Mouse (Mus musculus): Measurements from ENCODE around the gene Rab6b. TPM values are rescaled to one million over a fixed set of nuclear protein-coding genes. Genes with fewer than 3 reads are reported as not detected.

Rab6b gene
- total and polyA plus RNA-seq, 2 experiments from 2014 or later = 133 to 145 TPM

DNA sequence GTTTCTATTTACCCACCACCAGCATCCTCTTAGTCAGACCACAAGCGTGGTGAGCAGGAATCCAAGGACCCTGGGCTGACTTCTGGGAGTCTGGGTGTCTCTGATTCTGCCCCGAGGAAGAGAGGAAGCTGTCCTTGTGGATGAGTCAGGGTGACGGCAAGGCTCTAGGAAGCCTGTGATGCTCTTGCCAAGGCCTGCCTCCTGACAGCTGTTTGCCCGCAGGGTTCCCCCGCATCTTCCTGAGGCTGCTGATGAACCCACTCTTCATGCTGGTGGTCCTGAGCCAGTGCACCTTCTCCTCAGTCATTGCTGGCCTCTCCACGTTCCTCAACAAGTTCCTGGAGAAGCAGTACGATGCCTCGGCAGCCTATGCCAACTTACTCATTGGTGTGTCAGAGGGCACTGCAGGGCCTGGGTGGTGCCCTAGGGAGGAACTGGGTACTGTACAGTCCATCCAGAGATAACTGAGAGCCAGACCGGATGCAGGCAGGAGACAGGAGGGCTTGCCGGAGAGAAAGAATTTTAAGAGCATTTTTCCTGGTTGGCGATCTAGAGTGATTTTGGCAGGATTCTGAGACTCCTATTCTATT, 38.6 kb upstream of the Rab6b start:
- no peak for TF ChIP-seq CTCF (IDR thresholded peaks at IDR 0.05; ENCODE audit: low read depth)
- 84% methylated on average over 11 of the region's 11 CpGs for WGBS
- Histone ChIP-seq H3K4me1 (ENCODE audit: insufficient read depth) (no peaks in the 10 kb centered on the region), H3K9me3 (ENCODE audit: low read length) (no peaks in the 10 kb centered on the region), H3K4me3 (ENCODE audit: low read depth, low read length) (no peak overlapping the region), H3K9ac (no peak overlapping the region), H3K36me3 (ENCODE audit: insufficient read depth) (no peaks in the 10 kb centered on the region), H3K27me3 (ENCODE audit: insufficient read depth, low read length) (no peaks in the 10 kb centered on the region), H3K4me2 (ENCODE audit: low read depth) (no peak overlapping the region), H3K27ac (ENCODE audit: low read depth, low read length) (no peak overlapping the region)
- DNase-seq (no peak), ATAC-seq (no peak)

DNA sequence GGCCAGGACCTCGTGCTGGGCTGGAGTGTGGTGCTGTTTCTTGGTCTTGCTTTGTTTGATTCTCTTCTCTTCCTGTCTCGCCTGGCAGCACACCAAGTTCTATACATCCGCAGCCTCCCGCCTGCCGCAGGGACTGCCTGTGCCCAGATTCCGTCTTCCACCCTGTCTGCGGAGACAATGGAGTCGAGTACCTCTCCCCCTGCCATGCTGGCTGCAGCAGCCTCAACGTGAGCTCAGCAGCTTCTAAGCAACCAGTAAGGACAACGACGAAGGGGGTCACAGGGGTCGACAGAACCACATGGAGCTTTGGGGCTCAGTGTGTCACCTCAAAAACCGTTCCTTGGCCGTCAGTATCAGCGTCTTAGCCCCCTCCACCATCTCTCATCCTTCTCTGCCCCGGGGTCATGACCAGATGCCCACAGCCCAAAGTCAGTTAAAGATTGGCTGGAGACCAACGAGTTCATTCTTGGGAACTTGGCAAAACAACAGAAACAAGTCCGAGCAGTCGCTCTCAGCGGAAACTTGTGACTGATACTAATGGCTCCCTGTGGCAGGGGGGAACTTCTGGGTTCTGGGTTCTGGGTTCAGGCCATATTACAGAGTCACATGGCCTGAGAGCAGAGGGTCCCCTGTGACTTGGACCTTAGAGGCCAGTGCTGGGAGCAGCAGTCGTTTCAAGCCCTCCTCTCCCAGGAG, 34.6 kb upstream of the Rab6b start:
- no peak for TF ChIP-seq CTCF (IDR thresholded peaks at IDR 0.05; ENCODE audit: low read depth)
- H3K9ac ChIP-seq = no peak overlapping the region
- H3K9me3 ChIP-seq (ENCODE audit: low read length) = no peaks in the 10 kb centered on the region
- ATAC-seq = peak; percentile 23; the same call in 1 of the 2 replicates
- DNase-seq = no peak
- H3K4me2 ChIP-seq (ENCODE audit: low read depth) = no peak overlapping the region
- H3K27ac ChIP-seq (ENCODE audit: low read depth, low read length) = no peak overlapping the region
- no peaks in the 10 kb centered on the region for H3K36me3 ChIP-seq (ENCODE audit: insufficient read depth)
- no peaks in the 10 kb centered on the region for H3K4me1 ChIP-seq (ENCODE audit: insufficient read depth)
- no peak overlapping the region for H3K4me3 ChIP-seq (ENCODE audit: low read depth, low read length)
- H3K27me3 ChIP-seq (ENCODE audit: insufficient read depth, low read length) = no peaks in the 10 kb centered on the region
- 64% methylated on average over 21 of the region's 21 CpGs for WGBS

DNA sequence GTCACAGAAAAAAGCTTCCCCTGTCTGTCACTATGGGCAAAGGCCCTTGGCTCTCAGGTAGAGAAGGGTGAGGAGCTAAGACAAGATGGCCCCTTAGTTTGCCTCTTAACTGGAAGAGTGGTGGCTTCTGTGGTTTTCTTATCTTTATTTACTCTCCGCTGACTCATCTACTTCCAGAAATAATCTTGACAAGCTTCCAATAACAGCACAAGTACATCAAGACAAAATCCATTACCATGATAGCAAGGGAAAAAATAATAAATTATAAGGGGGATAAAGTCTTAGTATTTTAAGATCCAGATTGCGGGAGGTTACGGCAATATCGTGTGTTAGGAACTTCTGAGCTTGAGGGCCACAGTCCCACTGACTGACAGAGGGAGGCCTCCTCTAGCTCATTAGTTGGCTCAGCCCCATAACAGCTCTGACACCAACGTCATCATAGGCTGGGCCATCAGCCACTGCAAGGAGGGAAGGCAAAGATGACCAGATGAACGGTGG, 33.3 kb upstream of the Rab6b start:
- no peak overlapping the region for H3K27ac ChIP-seq (ENCODE audit: low read depth, low read length)
- no peaks in the 10 kb centered on the region for H3K27me3 ChIP-seq (ENCODE audit: insufficient read depth, low read length)
- H3K9ac ChIP-seq = no peak overlapping the region
- H3K4me1 ChIP-seq (ENCODE audit: insufficient read depth) = no peaks in the 10 kb centered on the region
- DNase-seq (no peak), ATAC-seq (no peak)
- H3K4me3 ChIP-seq (ENCODE audit: low read depth, low read length) = no peak overlapping the region
- no peak overlapping the region for H3K4me2 ChIP-seq (ENCODE audit: low read depth)
- no peaks in the 10 kb centered on the region for H3K36me3 ChIP-seq (ENCODE audit: insufficient read depth)
- no peaks in the 10 kb centered on the region for H3K9me3 ChIP-seq (ENCODE audit: low read length)
- TF ChIP-seq CTCF (IDR thresholded peaks at IDR 0.05; ENCODE audit: low read depth) = no peak
- 89% methylated on average over 6 of the region's 6 CpGs for WGBS

DNA sequence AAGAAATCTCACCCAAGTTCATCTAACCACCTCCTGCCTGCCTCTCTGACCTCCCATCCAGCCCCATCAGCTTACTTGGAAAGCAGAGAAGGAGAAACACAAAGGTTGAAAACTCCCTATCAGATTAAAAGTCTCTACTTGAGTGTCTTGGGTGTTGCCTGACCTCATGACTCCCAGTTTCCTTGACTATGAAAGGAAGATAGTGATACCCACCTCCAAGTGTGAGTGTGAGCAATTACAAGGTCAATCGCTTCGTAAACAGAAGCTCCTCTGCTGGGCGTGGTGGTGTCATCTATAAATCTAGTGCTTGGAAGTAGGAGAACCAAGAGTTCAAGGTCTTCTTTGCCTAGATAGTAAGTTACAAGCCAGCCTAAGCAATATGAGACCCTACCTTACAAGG, 31.4 kb upstream of the Rab6b start:
- DNase-seq = no peak
- Histone ChIP-seq H3K4me3 (ENCODE audit: low read depth, low read length) (no peak overlapping the region), H3K9ac (no peak overlapping the region), H3K4me1 (ENCODE audit: insufficient read depth) (no peaks in the 10 kb centered on the region), H3K4me2 (ENCODE audit: low read depth) (no peak overlapping the region), H3K27me3 (ENCODE audit: insufficient read depth, low read length) (no peaks in the 10 kb centered on the region), H3K27ac (ENCODE audit: low read depth, low read length) (no peak overlapping the region), H3K36me3 (ENCODE audit: insufficient read depth) (no peaks in the 10 kb centered on the region), H3K9me3 (ENCODE audit: low read length) (no peaks in the 10 kb centered on the region)
- WGBS = 98% methylated on average over 3 of the region's 3 CpGs
- no peak for ATAC-seq
- TF ChIP-seq CTCF (IDR thresholded peaks at IDR 0.05; ENCODE audit: low read depth) = no peak

DNA sequence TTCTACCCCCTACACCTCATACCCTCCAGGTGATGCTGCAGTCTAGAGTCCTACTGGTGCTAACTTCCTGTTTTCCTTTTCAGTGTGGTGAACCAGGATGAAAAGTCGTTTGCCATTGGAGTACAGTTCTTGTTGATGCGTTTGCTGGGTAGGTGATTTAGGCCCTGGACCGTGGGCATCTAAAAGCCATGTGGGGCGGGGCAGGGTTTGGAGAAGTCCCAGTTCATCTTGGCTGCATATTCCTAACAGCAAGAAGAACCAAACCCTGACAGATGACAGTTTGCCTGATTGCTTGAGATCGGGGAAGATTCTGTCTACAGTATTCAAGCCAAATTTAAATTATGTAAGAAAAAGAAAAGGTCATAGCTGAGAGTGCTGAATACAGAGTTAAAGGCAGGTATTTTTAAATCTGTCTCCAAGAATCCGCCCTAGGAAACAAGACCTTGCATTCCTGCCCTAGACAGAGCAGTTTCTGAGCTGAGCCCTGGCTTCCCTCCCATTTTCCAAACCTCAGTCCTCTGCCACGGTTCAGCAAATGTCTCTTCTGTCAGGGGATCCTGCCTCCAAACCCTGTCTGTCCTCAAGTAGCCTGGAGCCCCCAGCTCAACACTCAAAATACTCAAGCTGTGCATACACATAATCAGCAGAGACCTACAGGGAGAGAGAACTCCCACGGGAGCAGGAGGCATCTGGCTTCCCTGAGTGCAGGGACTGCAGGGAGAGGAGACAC, 29.2 kb upstream of the Rab6b start:
- Histone ChIP-seq H3K36me3 (ENCODE audit: insufficient read depth) (no peaks in the 10 kb centered on the region), H3K4me3 (ENCODE audit: low read depth, low read length) (no peak overlapping the region), H3K27ac (ENCODE audit: low read depth, low read length) (0 out of 2 replicates have a peak overlapping the region, but pooled peaks have one; percentile 15), H3K9me3 (ENCODE audit: low read length) (no peaks in the 10 kb centered on the region), H3K27me3 (ENCODE audit: insufficient read depth, low read length) (no peaks in the 10 kb centered on the region), H3K9ac (no peak overlapping the region), H3K4me2 (ENCODE audit: low read depth) (no peak overlapping the region), H3K4me1 (ENCODE audit: insufficient read depth) (no peaks in the 10 kb centered on the region)
- no peak for TF ChIP-seq CTCF (IDR thresholded peaks at IDR 0.05; ENCODE audit: low read depth)
- 70% methylated on average over 8 of the region's 8 CpGs for WGBS
- DNase-seq (no peak), ATAC-seq (no peak)

DNA sequence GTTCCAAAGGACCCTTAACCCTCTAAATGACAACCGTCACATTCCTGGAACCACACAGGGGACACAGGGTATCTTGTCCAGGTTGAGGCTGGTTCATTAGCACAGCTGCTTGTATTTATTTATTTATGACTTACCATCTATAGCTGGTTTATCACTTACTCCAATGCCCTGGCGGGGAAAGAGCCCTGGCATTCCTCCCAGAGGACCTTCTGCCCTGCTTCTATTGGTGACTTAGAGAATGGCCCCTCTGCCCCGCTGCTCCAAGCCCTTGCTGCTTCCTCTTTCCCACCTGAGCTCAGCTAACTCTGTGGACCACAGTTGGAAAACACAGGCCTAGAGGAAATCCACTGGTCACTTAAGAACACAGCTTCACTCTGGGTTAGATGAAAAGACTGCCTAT, 28.2 kb upstream of the Rab6b start:
- DNase-seq = no peak
- 64% methylated on average over 3 of the region's 3 CpGs for WGBS
- H3K9me3 ChIP-seq (ENCODE audit: low read length) = no peaks in the 10 kb centered on the region
- H3K4me1 ChIP-seq (ENCODE audit: insufficient read depth) = no peaks in the 10 kb centered on the region
- H3K36me3 ChIP-seq (ENCODE audit: insufficient read depth) = no peaks in the 10 kb centered on the region
- no peak overlapping the region for H3K27ac ChIP-seq (ENCODE audit: low read depth, low read length)
- H3K4me2 ChIP-seq (ENCODE audit: low read depth) = no peak overlapping the region
- TF ChIP-seq CTCF (IDR thresholded peaks at IDR 0.05; ENCODE audit: low read depth) = no peak
- H3K9ac ChIP-seq = no peak overlapping the region
- no peak overlapping the region for H3K4me3 ChIP-seq (ENCODE audit: low read depth, low read length)
- no peaks in the 10 kb centered on the region for H3K27me3 ChIP-seq (ENCODE audit: insufficient read depth, low read length)
- no peak for ATAC-seq

DNA sequence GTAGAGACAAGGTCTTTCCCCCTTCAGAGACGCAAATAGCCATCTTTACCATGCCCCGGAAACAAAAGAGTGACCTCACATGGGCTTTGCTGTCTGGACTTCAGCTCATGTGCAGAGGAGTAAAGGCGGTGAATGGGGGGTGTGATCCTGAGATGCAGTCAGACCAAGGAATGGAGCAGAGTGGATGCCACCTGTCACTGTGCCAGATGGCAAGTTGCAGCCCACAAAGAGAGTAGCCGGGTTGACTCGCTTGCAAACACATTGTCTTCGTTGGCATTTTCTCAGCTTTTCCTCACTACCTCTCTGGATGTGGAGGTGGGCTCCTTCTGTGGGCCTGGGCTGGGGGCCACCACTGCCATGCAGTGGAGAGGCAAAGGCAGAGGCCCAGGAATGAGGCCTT, 24.9 kb upstream of the Rab6b start:
- no peak for TF ChIP-seq CTCF (IDR thresholded peaks at IDR 0.05; ENCODE audit: low read depth)
- 69% methylated on average over 6 of the region's 6 CpGs for WGBS
- Histone ChIP-seq H3K27ac (ENCODE audit: low read depth, low read length) (no peak overlapping the region), H3K9ac (no peak overlapping the region), H3K9me3 (ENCODE audit: low read length) (no peaks in the 10 kb centered on the region), H3K27me3 (ENCODE audit: insufficient read depth, low read length) (no peaks in the 10 kb centered on the region), H3K4me1 (ENCODE audit: insufficient read depth) (no peaks in the 10 kb centered on the region), H3K4me3 (ENCODE audit: low read depth, low read length) (no peak overlapping the region), H3K36me3 (ENCODE audit: insufficient read depth) (no peaks in the 10 kb centered on the region), H3K4me2 (ENCODE audit: low read depth) (no peak overlapping the region)
- DNase-seq = no peak
- ATAC-seq = no peak
